8 mouse cellular contexts compared by ENCODE assay signal in genomic region chr6:145276265-145276780, GRCm38 (mm10). TPM values are rescaled to one million over a fixed set of nuclear protein-coding genes. Genes with fewer than 3 reads are reported as not detected.
DNase-seq lines count a peak whose midpoint lies in the region; ATAC-seq lines count a peak whose summit lies in the region.

No protein-coding gene starts in this region.

- no peak overlapping the region for H3K27ac ChIP-seq in forebrain, embryonic 15.5 days (replicated peaks)
- peak overlapping the region; percentile 56; the same call in 1 of the 2 replicates for H3K27ac ChIP-seq in hindbrain, embryonic 10.5 days
- H3K27ac ChIP-seq in limb, embryonic 11.5 days (replicated peaks; ENCODE audit: low read depth, low read length), result no peak overlapping the region
- no peak overlapping the region for H3K27ac ChIP-seq in midbrain, embryonic 11.5 days (ENCODE audit: low read depth, low read length)

- H3K4me1 ChIP-seq in forebrain, embryonic 15.5 days, result peaks cover 4% of the 10 kb centered on the region; the same call in 1 of the 2 replicates
- peaks cover 17% of the 10 kb centered on the region for H3K4me1 ChIP-seq in hindbrain, embryonic 10.5 days (replicated peaks)
- H3K4me1 ChIP-seq in limb, embryonic 11.5 days (ENCODE audit: control insufficient read depth, insufficient read depth, low read length), result peaks cover 6% of the 10 kb centered on the region; the same call in 1 of the 2 replicates
- peaks cover 6% of the 10 kb centered on the region; the same call in 1 of the 2 replicates for H3K4me1 ChIP-seq in midbrain, embryonic 11.5 days (ENCODE audit: control insufficient read depth, insufficient read depth, low read length)

- no peaks in the 10 kb centered on the region for H3K27me3 ChIP-seq in forebrain, embryonic 15.5 days
- peaks cover 19% of the 10 kb centered on the region; the same call in 1 of the 2 replicates for H3K27me3 ChIP-seq in hindbrain, embryonic 10.5 days (ENCODE audit: insufficient read depth, poor library complexity, severe bottlenecking)
- no peaks in the 10 kb centered on the region for H3K27me3 ChIP-seq in limb, embryonic 11.5 days (ENCODE audit: control insufficient read depth, insufficient read depth, low read length)
- no peaks in the 10 kb centered on the region for H3K27me3 ChIP-seq in midbrain, embryonic 11.5 days (ENCODE audit: control insufficient read depth, insufficient read depth, low read length)

- no peaks in the 10 kb centered on the region for H3K9me3 ChIP-seq in forebrain, embryonic 15.5 days
- H3K9me3 ChIP-seq in hindbrain, embryonic 10.5 days, result no peaks in the 10 kb centered on the region
- H3K9me3 ChIP-seq in limb, embryonic 11.5 days (ENCODE audit: control insufficient read depth, low read length), result no peaks in the 10 kb centered on the region
- H3K9me3 ChIP-seq in midbrain, embryonic 11.5 days (ENCODE audit: control insufficient read depth, low read length), result no peaks in the 10 kb centered on the region

- H3K36me3 ChIP-seq in forebrain, embryonic 15.5 days, result no peaks in the 10 kb centered on the region
- no peaks in the 10 kb centered on the region for H3K36me3 ChIP-seq in hindbrain, embryonic 10.5 days
- no peaks in the 10 kb centered on the region for H3K36me3 ChIP-seq in limb, embryonic 11.5 days (ENCODE audit: control insufficient read depth, insufficient read depth, low read length)
- H3K36me3 ChIP-seq in midbrain, embryonic 11.5 days (ENCODE audit: control insufficient read depth, insufficient read depth, low read length), result no peaks in the 10 kb centered on the region

- H3K9ac ChIP-seq in forebrain, embryonic 15.5 days (replicated peaks), result no peak overlapping the region
- H3K9ac ChIP-seq in limb, embryonic 11.5 days (ENCODE audit: low read length), result no peak overlapping the region
- no peak overlapping the region; the same call in 1 of the 2 replicates for H3K9ac ChIP-seq in midbrain, embryonic 11.5 days (ENCODE audit: low read length)

- no peak overlapping the region for H3K4me3 ChIP-seq in forebrain, embryonic 15.5 days
- H3K4me3 ChIP-seq in hindbrain, embryonic 10.5 days, result peak overlapping the region; percentile 39
- no peak overlapping the region; the same call in 1 of the 2 replicates for H3K4me3 ChIP-seq in limb, embryonic 11.5 days (ENCODE audit: low read depth, low read length)
- peak overlapping the region; percentile 9 for H3K4me3 ChIP-seq in midbrain, embryonic 11.5 days (ENCODE audit: low read depth, low read length)

- peak overlapping the region; percentile 25; the same call in 1 of the 2 replicates for H3K4me2 ChIP-seq in forebrain, embryonic 15.5 days (replicated peaks)
- H3K4me2 ChIP-seq in limb, embryonic 11.5 days (ENCODE audit: low read depth, severe bottlenecking), result peak overlapping the region; percentile 40
- H3K4me2 ChIP-seq in midbrain, embryonic 11.5 days, result peak overlapping the region; percentile 34

- no peak for ATAC-seq in forebrain, embryonic 15.5 days (replicated peaks)
- no peak for ATAC-seq in limb, embryonic 11.5 days (ENCODE audit: insufficient number of reproducible peaks, low FRiP score, low TSS enrichment, low read depth)
- peak; percentile 77; the same call in 1 of the 2 replicates for ATAC-seq in midbrain, embryonic 11.5 days (ENCODE audit: low FRiP score)

- DNase-seq in R1 (ENCODE audit: low read depth, low spot score), result peak; percentile 99
- peak; percentile 30 for DNase-seq in cerebellum, adult 11 months
- peak; percentile 55 for DNase-seq in hindbrain, embryonic 10.5 days (ENCODE audit: low spot score)
- peak; percentile 77 for DNase-seq in limb, embryonic 11.5 days (ENCODE audit: low spot score)
- DNase-seq in midbrain, embryonic 11.5 days (ENCODE audit: low spot score, missing footprints), result peak; percentile 89
- peak; percentile 87 for DNase-seq in skeletal muscle tissue, adult 2 months (ENCODE audit: low read depth, low spot score)
- DNase-seq in frontal cortex, postnatal 36 days (ENCODE audit: low spot score in 2 of 2), result no peak

- 5% methylated on average over 17 of the region's 17 CpGs for WGBS in forebrain, embryonic 15.5 days
- 5% methylated on average over 17 of the region's 17 CpGs for WGBS in hindbrain, embryonic 10.5 days
- 5% methylated on average over 17 of the region's 17 CpGs for WGBS in limb, embryonic 11.5 days
- 8% methylated on average over 17 of the region's 17 CpGs for WGBS in midbrain, embryonic 11.5 days

RNA-seq across cellular contexts. Expression of gene Kras, which starts 26.3 kb away (rescaled TPM):
- polyA plus RNA-seq in forebrain, embryonic 15.5 days (2015; fragmentation: Nextera tagmentation; extraction: Ambion mirVana), result 123 and 125 TPM in 2 replicates
- polyA plus RNA-seq in hindbrain, embryonic 10.5 days (2016; fragmentation: Nextera tagmentation; extraction: Ambion mirVana), result 84.0 and 91.2 TPM in 2 replicates
- 94.8 and 106 TPM in 2 replicates for polyA plus RNA-seq in limb, embryonic 11.5 days (2014; fragmentation: Nextera tagmentation; extraction: Ambion mirVana)
- polyA plus RNA-seq in midbrain, embryonic 11.5 days (2014; fragmentation: Nextera tagmentation; extraction: Ambion mirVana), result 129 and 133 TPM in 2 replicates

Comparison
In these comparisons a context has a peak if more than half of its experiments do, and no peak if none do; other contexts are left out.
1. DNase-seq: peak in R1 (single experiment), cerebellum, adult 11 months (single experiment), hindbrain, embryonic 10.5 days (single experiment), limb, embryonic 11.5 days (single experiment), midbrain, embryonic 11.5 days (single experiment) and skeletal muscle tissue, adult 2 months (single experiment); none in frontal cortex, postnatal 36 days (0 of 2).
2. H3K4me3 ChIP-seq: peak in hindbrain, embryonic 10.5 days (single experiment) and midbrain, embryonic 11.5 days (single experiment); none in forebrain, embryonic 15.5 days (single experiment) and limb, embryonic 11.5 days (single experiment).
3. Peak in every context shown above with its lines, with median percentiles within 50 percentile points of each other: H3K4me2 ChIP-seq.